Mouse (Mus musculus): ENCODE data around the gene Dpep2nb.
A peak's percentile ranks its signal among the peaks of the same experiment; 100 is the strongest.

Dpep2nb gene

DNA sequence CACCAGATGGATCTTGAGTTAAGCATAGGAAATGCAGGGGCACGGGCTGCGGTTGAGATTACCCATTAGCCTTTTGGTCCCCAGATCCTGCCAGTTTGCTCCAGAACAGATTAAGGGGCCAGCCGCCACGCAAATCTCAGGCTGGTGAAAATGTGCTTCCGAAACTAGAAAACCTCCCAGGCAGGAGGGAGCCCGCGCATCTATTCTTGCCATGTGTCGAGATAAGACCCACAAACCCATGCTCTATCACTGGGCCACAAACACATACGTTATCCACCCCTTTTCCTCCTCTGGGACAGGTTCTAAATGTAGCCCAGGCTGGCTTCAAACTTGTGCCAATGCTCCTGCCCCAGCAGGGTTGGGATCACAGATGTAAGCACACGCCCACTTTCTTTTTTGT is 44.2 kb downstream of the Dpep2nb start:
- DNase-seq (ENCODE audit: low spot score in 2 of 2) = no peak

DNA sequence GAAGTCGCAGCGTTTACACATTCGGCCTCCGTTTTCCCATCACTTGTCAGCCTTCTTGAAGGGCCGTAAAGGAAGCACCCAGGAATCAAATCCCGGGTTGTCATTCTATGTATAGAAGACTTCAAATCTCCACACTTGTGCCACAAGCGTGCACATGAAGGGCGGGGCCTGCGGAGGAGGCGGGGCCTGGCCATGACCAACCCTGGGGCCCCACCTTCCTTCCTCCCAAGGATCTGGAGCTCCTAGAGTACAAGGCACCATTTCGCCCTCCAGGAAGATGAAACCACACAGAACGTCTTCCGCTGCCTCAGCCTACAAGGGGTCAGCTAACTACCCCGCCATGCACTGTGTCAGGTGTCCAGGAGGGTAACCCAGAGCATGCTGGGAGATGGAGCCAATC is 44.7 kb downstream of the Dpep2nb start:
- no peak for DNase-seq (ENCODE audit: low spot score in 2 of 2)

DNA sequence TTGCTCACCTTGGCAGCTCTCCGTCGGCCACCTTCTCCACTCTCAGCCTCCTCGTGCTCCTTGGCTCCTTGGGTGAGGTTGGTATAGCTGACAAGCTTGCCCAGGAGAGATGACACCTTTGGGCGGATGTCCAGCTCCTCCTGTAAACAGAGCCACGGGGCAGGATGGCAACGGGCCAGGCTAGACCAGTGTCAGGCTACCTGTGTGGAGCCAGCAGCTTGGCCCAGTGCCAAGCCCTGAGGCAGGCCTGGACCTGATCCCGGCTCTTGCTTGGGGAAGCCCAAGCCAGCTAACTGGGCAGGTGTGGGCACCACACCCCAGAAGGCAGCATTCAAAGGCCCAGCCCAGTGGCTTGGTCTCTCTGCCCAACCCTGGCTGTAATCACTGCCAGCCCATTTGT is 46.4 kb downstream of the Dpep2nb start:
- DNase-seq (ENCODE audit: low spot score in 2 of 2) = peak; percentile 89

DNA sequence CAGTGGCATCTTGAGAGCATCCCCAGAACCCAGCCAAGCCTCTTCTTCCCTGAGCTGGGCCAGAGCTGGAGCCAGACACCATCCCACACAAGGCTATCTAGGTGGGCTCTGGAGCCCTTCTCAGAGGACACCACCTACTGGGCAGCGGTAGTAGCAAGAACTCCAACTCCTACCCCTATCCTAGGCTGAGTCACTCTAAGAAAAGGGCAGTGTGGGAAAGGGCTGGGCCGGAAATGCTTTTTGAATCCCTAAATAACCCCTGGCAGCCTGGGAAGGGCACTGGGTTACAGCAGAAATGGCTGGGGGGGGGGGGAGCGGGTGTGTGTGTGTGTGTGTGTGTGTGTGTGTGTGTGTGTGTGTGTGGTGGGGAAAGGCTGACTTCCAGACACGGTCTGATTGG is 48.0 kb downstream of the Dpep2nb start:
- DNase-seq (ENCODE audit: low spot score in 2 of 2) = no peak

DNA sequence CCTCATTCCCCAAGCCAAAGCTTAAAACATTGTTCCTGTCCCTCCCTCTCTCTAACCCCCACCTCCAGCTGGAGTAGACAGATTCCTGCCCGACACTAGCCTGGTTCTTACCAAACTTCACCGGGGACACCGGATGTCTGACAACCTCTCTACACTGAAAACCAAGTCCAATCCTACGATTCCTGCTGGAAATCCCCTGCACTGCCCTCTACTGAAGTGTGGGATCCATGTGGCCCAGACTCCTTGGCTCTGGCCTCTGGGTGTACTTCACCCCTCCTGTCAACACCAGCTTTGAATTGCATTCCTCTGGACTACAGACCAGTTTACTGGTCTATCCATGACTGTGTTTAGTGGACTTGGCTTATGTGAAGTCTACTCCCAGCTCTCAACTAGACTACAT is 49.2 kb downstream of the Dpep2nb start:
- DNase-seq (ENCODE audit: low spot score in 2 of 2) = no peak

DNA sequence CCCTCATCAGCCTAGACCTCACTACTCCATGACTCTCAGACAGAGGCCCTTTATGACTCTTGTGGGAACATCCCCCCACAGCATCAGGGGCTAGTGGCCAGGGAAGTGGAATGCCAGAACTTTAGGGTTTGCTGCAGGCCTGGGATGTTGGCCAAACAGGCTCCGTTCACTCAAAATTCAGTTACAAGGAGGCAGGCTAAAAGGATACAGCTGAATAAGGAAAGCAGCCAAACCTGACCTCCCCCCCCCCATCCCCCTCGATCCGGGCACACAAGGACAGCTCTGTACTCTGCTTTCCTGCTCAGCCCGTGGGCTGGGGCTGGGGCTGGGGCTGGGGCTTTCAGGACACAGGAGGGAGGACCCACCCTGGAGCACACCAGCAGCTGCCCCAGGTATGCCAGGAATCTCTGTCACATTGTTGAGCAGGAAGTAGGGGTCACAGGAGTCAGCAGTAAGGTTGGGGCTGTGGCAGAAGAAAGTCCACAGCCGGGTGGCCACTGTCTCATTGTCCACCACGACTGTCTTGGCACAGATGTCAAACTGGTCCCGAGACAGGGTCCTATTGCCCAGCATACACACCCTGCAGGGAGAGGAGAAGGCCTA is 54.6 kb downstream of the Dpep2nb start:
- no peak for DNase-seq (ENCODE audit: low spot score in 2 of 2)

DNA sequence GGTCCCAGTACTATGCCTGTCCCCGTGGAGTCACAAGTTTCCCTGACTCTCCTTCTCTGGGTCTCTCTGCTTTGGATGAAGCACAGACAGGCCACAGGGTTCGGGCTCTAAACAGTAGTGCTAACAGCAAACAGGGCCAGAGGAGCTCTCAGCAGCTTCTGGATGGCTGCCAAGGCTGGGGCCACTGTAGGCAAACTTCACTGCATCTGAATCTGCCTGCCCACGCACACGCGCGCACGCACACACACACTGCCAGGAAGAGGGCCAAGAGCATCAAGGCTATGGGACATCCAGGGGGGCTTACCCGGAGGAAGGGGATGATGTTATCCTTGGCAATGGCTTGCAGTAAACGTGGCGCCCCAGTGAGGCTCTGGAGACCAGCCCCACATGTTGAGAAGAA is 56.4 kb downstream of the Dpep2nb start:
- no peak for DNase-seq (ENCODE audit: low spot score in 2 of 2)
